Mouse (Mus musculus): ENCODE data around the gene Aes.

The Aes gene

GRCm38 (mm10) chr10:81598871-81599270 lies 39.6 kb downstream of the Aes start:
- no peak for DNase-seq (ENCODE audit: low read depth)

GRCm38 (mm10) chr10:81599630-81600029 lies 40.3 kb downstream of the Aes start:
- DNase-seq (ENCODE audit: low read depth), result no peak

DNA sequence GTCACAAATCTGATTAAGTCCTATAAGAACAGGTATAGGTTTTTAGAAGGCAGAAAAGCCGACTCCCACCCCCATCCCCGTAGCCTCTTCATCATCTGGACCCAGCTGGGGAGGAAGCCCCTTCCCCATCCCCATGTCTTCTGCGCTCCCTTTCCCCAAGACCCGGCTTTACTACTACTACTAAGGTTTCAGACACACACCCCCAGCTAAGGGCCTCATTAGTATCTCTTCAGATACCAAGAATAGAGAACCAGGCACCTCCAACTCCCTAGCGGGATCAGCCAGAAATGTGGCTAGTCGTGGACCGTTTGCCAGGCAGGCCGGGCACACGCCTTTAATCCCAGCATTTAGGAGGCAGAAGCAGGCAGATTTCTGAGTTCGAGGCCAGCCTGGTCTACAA lies 40.8 kb downstream of the Aes start:
- no peak for DNase-seq (ENCODE audit: low read depth)

DNA sequence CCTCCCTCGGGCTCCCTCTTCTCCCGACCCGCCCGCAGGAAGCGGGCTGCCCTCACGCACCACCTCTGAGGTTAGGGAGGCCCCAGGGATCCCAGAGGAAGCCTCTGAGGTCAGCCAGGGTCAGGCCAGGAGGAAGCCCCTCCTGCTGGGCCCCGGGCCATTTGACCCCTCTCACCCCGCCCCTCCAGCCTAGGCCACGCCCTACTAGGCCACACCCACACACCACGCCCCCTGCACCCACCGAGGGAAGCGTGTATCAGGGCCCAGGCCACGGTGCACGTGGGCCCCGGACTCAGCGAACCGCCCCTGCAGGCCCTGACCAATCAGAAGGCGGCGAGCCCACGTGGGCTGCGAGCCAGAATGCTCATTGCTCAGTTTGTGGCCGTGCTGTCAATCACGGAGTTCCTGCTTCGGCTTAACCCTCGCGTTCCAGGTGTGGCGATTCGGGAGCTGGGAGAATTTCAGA lies 41.5 kb downstream of the Aes start, which contains the start of gene Tle6:
TSS of gene Tle6 (minus strand) at position 336 of the 466 bp plus-strand sequence.
- DNase-seq (ENCODE audit: low read depth), result peak; percentile 76

DNA sequence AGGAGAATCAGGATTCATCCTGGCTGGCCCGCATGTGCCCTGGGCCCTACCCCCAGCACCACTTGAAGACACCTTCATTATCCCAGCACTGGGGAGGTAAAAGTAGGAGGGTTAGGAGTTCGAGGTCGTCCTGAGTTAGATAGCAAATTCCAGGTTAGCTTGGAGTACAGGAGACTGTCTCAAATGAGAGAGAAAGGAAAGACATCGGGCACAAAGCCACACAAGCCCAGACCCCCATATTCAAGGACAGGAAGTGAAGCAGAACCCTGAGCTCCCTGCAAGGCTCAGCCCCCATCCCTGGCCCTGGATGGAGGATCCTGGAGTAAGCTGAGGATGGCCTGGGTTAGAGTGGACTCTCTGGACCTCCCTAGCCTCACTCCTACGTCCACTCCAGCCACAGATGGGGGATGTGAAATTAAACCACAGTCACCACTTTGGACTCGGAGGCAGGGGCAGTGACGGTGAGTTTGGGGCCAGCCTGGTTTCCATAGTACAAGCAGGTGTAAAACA lies 42.2 kb downstream of the Aes start:
- no peak for DNase-seq (ENCODE audit: low read depth)

GRCm38 (mm10) chr10:81602741-81603151 lies 43.5 kb downstream of the Aes start:
- DNase-seq (ENCODE audit: low read depth), result no peak

DNA sequence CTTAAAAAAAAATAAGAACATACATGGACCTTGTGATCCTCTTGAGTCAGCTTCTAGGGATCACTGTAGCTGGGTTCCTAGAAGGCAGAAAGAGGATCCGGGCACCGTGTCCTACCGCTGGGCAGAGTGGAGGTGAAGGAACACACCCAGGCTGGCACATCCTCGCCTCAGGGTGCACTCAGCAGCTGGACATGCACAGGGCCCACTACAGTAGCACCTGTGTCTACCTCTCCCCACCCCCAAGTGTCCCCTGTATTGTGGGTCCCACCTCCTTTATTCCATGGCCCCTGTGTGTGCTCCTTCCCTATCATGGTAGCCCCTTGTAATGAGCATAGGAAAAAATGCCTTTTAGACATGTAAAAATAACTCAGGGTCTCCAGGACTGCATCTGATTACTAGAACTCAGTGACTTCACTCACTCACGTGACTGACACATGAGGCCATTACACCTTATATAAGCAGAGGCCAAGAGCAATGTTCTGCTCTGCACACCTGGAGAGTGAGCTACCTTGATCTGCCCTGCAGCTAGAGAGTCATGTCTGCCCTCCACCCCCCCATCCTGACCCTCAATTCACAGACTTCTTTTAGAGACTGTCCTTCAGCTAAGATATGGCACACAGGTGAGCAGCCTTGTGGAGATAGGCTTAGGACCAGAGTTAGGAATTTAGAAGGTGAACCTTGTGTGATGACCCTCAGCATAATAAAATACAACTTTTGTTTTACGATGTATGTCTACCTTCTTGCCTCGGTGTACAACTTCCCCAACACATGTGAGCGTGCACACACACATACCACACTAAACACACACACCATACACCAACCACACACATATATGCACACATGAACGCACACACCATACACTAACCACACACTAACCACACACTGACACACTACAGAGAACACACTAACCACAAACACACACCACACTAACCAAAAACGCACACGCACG lies 45.0 kb downstream of the Aes start:
- DNase-seq (ENCODE audit: low read depth), result no peak

- DNase-seq (ENCODE audit: low read depth), result no peak
Observed at GRCm38 (mm10) chr10:81604968-81605665, 45.8 kb downstream of the Aes start.

GRCm38 (mm10) chr10:81605666-81605973 lies 46.3 kb downstream of the Aes start:
- DNase-seq (ENCODE audit: low read depth), result no peak

GRCm38 (mm10) chr10:81605974-81606751 lies 46.9 kb downstream of the Aes start, which contains the start of gene BC025920:
BC025920 (plus strand) TSS chr10:81606270.
- DNase-seq (ENCODE audit: low read depth), result peak; percentile 97

GRCm38 (mm10) chr10:81608308-81608707 lies 49.0 kb downstream of the Aes start:
- no peak for DNase-seq (ENCODE audit: low read depth)

DNA sequence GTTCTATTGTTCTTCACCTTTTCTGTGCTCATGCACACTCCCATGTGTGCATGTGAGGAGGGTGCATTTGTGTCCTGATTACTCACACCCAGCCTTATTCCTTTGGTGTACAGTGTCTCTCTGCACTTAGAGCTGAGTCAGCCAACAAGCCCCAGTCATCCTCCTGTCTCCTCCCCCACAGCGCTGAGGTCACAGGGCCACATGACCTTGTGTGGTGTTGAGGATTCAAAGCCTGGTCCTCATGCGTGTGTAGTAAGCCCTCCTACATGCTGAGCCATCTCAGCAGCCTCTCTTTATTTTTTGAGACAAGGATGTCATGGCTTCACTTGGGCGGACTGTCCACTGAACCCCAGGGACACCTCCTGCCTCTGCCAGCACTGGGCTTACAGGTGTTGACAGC lies 53.5 kb downstream of the Aes start:
- DNase-seq (ENCODE audit: low read depth), result no peak

DNA sequence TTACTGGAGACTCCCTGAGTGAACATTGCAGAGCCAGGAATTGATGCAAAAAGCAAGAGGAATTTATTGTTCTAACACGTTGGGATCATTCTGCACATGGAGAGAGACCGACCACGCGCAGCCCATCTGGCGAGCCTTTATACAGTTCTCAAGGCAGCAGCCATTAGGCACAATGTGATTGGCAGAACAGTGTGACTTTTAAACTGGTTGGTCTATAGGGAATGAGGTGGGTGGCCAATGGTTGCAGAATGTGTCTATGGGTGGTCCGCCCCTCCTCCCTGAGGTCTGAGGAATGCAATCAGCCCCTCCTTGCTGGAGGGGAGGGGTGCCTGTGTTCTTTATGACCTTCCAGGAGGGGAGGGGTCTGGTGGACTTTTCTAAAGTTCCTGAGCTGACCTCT lies 56.2 kb downstream of the Aes start:
- no peak for DNase-seq (ENCODE audit: low read depth)
